Mouse (Mus musculus) embryonic facial prominence, embryonic 12.5 days (tissue): ENCODE data around the gene Pim3. TPM values are rescaled to one million over a fixed set of nuclear protein-coding genes. Genes with fewer than 3 reads are reported as not detected.

ENCODE experiments used
- ATAC-seq: fragments of 200-750 bp; cut with Nextera tagmentation; 2 replicates; pipeline ENCODE4 v1.8.0; 2017; ENCODE audit not compliant: insufficient number of reproducible peaks, insufficient read depth, low FRiP score, low TSS enrichment
- H3K27ac ChIP-seq: fragments of 300-500 bp; sonication (generic); 2 replicates; pipeline ENCODE4 v1.5.1; 2016; ENCODE audit warnings: mild to moderate bottlenecking
- H3K27me3 ChIP-seq: fragments of 300-500 bp; sonication (generic); 2 replicates; pipeline ENCODE4 v1.6.1; 2016; ENCODE audit warnings: mild to moderate bottlenecking, moderate library complexity
- H3K36me3 ChIP-seq: fragments of 300-500 bp; sonication (generic); 2 replicates; pipeline ENCODE4 v1.6.1; 2016; ENCODE audit warnings: mild to moderate bottlenecking
- H3K4me1 ChIP-seq: fragments of 300-500 bp; sonication (generic); 2 replicates; pipeline ENCODE4 v1.6.1; 2016
- H3K4me2 ChIP-seq: fragments of 300-500 bp; sonication (generic); replicated peaks from 2 replicates; pipeline ENCODE4 v1.6.1; 2016; ENCODE audit warnings: mild to moderate bottlenecking, moderate library complexity
- H3K4me3 ChIP-seq: fragments of 300-500 bp; sonication (generic); 2 replicates; pipeline ENCODE4 v1.5.1; 2016; ENCODE audit warnings: mild to moderate bottlenecking
- H3K9ac ChIP-seq: fragments of 300-500 bp; sonication (generic); 2 replicates; pipeline ENCODE4 v1.6.1; 2016; ENCODE audit warnings: mild to moderate bottlenecking, moderate library complexity
- H3K9me3 ChIP-seq: fragments of 300-500 bp; sonication (generic); 2 replicates; pipeline ENCODE4 v1.6.1; 2016; ENCODE audit warnings: mild to moderate bottlenecking, moderate library complexity
- WGBS: fragments of 180-500 bp; shearing (Covaris S2); methylation state at CpG from one replicate; pipeline ENCODE4 v1.1.7; 2016; 5-methylcytosine and 5-hydroxymethylcytosine counted together
- polyA plus RNA-seq: library from polyadenylated mRNA; unstranded; fragments of >200 nt; fragmentation: Nextera tagmentation; extraction: Ambion mirVana; gene quantifications from 2 replicates; pipeline ENCODE4 v1.2.1, GENCODE M21; 2016

Pim3 gene
- polyA plus RNA-seq, 1 experiment from 2014 or later = 56.9 TPM

DNA sequence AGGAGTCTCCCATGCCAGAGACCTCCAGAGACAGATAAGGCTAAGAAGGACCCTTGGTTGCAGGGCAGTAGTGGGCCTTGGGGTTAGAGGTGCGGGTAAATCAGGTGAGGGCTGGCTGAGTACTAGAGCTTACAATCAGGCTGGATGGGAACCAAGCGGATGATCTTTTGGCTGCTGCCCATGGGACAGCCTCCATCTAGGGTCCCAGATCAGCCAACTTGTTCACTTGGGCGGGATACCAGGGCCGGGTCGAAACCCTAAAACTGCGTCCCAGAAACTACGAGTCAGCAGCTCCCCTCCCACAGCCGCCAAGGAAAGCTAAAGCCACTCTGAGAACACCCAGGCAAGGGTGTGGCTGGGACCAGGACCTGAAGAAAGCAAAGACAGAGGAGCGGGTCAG is 8.9 kb upstream of the Pim3 start:
- ATAC-seq = no peak
- no peak overlapping the region for H3K27ac ChIP-seq
- no peak overlapping the region for H3K4me3 ChIP-seq
- H3K9ac ChIP-seq = no peak overlapping the region
- no peaks in the 10 kb centered on the region for H3K9me3 ChIP-seq
- H3K4me1 ChIP-seq = peaks cover 31% of the 10 kb centered on the region
- H3K36me3 ChIP-seq = no peaks in the 10 kb centered on the region
- 85% methylated on average over 9 of the region's 9 CpGs for WGBS
- H3K27me3 ChIP-seq = no peaks in the 10 kb centered on the region
- H3K4me2 ChIP-seq = no peak overlapping the region

DNA sequence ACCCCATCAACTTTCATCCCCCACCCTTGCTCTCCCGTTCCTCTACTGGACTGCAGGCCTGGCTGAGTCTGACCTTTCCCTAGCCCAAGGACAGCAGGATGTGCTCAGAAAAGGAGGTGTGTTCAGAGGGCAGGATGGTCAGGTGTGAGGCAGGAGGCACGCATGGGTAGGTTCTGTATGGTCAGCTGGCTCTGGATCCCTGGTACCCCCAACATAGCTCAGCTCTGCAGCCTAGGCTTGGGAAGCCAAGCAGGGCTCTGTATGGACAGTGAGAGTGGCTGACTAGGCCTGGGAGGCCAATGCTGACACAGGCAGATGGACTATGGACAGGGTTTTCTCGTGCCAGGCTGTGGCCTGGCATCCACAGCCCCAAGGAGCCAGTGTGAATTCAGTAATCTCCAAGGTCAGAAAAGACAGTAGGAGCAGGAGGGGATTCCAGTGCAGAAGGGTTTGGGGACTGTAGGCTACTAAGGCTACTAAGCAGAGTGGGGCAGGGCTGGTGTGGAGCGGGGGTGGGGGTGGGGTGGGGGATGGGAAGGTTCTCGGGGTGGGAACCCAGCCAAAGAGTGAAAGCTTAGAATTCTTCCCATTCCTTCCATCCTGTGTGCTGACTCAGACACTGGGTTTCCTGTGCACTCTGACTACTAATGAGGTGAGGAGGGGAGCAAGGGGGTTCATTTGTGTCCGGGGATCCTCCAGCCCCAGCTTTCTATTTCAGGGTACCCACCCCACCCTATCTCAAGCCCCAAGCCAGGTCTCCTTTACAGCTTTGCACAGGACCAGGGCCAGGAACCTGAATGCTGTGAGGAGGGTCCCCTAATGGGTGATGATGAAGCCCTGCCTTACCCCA is 7.6 kb upstream of the Pim3 start:
- no peak for ATAC-seq
- Histone ChIP-seq H3K9ac (no peak overlapping the region; the same call in 1 of the 2 replicates), H3K4me2 (no peak overlapping the region), H3K36me3 (no peaks in the 10 kb centered on the region), H3K4me1 (peaks cover 31% of the 10 kb centered on the region), H3K27ac (0 out of 2 replicates have a peak overlapping the region, but pooled peaks have one; percentile 50), H3K4me3 (no peak overlapping the region), H3K9me3 (no peaks in the 10 kb centered on the region), H3K27me3 (no peaks in the 10 kb centered on the region)
- WGBS = 54% methylated on average over 6 of the region's 6 CpGs

- Histone ChIP-seq H3K27me3 (no peaks in the 10 kb centered on the region), H3K27ac (no peak overlapping the region)
- ATAC-seq = no peak
Observed at GRCm38 (mm10) chr15:88854969-88855830, 6.8 kb upstream of the Pim3 start.

GRCm38 (mm10) chr15:88855896-88856417 is 6.0 kb upstream of the Pim3 start:
- 70% methylated on average over 6 of the region's 6 CpGs for WGBS
- no peaks in the 10 kb centered on the region for H3K27me3 ChIP-seq
- peaks cover 26% of the 10 kb centered on the region for H3K4me1 ChIP-seq
- H3K9me3 ChIP-seq = no peaks in the 10 kb centered on the region
- H3K9ac ChIP-seq = no peak overlapping the region
- no peak for ATAC-seq
- no peak overlapping the region for H3K4me3 ChIP-seq
- H3K27ac ChIP-seq = no peak overlapping the region
- no peaks in the 10 kb centered on the region for H3K36me3 ChIP-seq
- H3K4me2 ChIP-seq = no peak overlapping the region

More at GRCm38 (mm10) chr15:88854969-88855830, 6.8 kb upstream of the Pim3 start:
- 63% methylated on average over 15 of the region's 15 CpGs for WGBS
- Histone ChIP-seq H3K36me3 (no peaks in the 10 kb centered on the region), H3K4me2 (no peak overlapping the region), H3K9me3 (no peaks in the 10 kb centered on the region), H3K4me1 (peaks cover 31% of the 10 kb centered on the region), H3K4me3 (no peak overlapping the region), H3K9ac (no peak overlapping the region)

- Histone ChIP-seq H3K36me3 (no peaks in the 10 kb centered on the region), H3K9ac (no peak overlapping the region), H3K4me1 (peaks cover 24% of the 10 kb centered on the region), H3K9me3 (no peaks in the 10 kb centered on the region), H3K27ac (no peak overlapping the region), H3K27me3 (no peaks in the 10 kb centered on the region), H3K4me2 (no peak overlapping the region), H3K4me3 (no peak overlapping the region)
- 83% methylated on average over 5 of the region's 5 CpGs for WGBS
- no peak for ATAC-seq
Observed at GRCm38 (mm10) chr15:88856613-88857012, 5.4 kb upstream of the Pim3 start.

GRCm38 (mm10) chr15:88857361-88857760 is 4.6 kb upstream of the Pim3 start:
- H3K27ac ChIP-seq = no peak overlapping the region
- 90% methylated on average over 7 of the region's 7 CpGs for WGBS
- H3K36me3 ChIP-seq = no peaks in the 10 kb centered on the region
- H3K9me3 ChIP-seq = no peaks in the 10 kb centered on the region
- peaks cover 25% of the 10 kb centered on the region for H3K4me1 ChIP-seq
- H3K27me3 ChIP-seq = no peaks in the 10 kb centered on the region
- no peak overlapping the region for H3K9ac ChIP-seq
- H3K4me3 ChIP-seq = no peak overlapping the region
- H3K4me2 ChIP-seq = no peak overlapping the region
- no peak for ATAC-seq

GRCm38 (mm10) chr15:88858141-88858541 is 3.8 kb upstream of the Pim3 start:
- 92% methylated on average over 3 of the region's 3 CpGs for WGBS
- no peak for ATAC-seq
- Histone ChIP-seq H3K36me3 (no peaks in the 10 kb centered on the region), H3K4me2 (no peak overlapping the region), H3K9ac (no peak overlapping the region), H3K27ac (no peak overlapping the region), H3K4me3 (no peak overlapping the region), H3K9me3 (no peaks in the 10 kb centered on the region), H3K27me3 (no peaks in the 10 kb centered on the region), H3K4me1 (peaks cover 25% of the 10 kb centered on the region)

DNA sequence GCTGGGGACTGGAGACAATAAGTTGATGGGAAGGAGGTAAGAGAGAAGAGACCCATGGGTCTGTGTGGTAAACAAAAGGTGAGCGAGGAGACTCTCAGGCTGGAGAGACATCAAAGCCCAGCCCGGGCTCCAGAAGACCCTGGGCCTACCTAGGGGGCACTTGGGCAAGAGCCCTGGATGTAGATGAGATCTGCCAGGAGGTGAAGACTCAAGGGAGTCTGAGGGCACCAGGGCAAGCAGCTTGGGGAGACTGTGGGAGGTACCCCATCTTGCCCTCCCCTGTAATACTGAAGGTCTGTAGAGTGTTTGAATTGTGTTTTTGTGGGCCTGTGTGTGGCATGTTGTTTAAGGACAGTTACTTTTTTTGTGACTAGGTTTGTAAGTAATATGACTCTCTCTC is 3.3 kb upstream of the Pim3 start:
- no peak overlapping the region for H3K4me2 ChIP-seq
- peaks cover 25% of the 10 kb centered on the region for H3K4me1 ChIP-seq
- H3K4me3 ChIP-seq = no peak overlapping the region
- no peak overlapping the region for H3K9ac ChIP-seq
- no peak for ATAC-seq
- H3K36me3 ChIP-seq = no peaks in the 10 kb centered on the region
- no peaks in the 10 kb centered on the region for H3K9me3 ChIP-seq
- H3K27me3 ChIP-seq = no peaks in the 10 kb centered on the region
- no peak overlapping the region for H3K27ac ChIP-seq
- WGBS = 68% methylated on average over 2 of the region's 2 CpGs

GRCm38 (mm10) chr15:88859206-88859970 is 2.6 kb upstream of the Pim3 start:
- H3K27me3 ChIP-seq = no peaks in the 10 kb centered on the region
- H3K4me1 ChIP-seq = peaks cover 24% of the 10 kb centered on the region
- H3K9ac ChIP-seq = no peak overlapping the region; the same call in 1 of the 2 replicates
- H3K27ac ChIP-seq = no peak overlapping the region
- H3K4me2 ChIP-seq = no peak overlapping the region
- WGBS = 61% methylated on average over 8 of the region's 8 CpGs
- no peaks in the 10 kb centered on the region for H3K9me3 ChIP-seq
- H3K4me3 ChIP-seq = no peak overlapping the region
- ATAC-seq = no peak
- H3K36me3 ChIP-seq = peaks cover 2% of the 10 kb centered on the region

DNA sequence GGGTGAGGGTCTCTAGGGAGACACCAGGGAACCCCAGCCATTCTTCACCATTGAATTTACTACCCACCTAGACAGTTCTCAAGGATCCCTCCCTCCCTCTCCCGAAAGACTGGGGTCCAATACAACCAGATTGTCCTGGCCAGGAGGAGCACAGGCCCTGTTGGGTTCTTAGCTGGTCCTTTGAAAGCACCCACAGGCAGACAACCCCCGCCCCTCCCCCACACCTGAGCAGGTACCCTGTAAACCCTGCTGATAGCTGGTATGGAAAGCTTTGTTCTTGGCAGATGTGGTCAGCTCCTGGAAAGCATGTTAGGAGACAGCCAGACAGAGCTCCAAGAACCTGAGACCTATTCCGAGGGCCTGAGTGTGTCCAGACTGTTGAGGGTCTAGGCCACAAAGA is 1.2 kb upstream of the Pim3 start:
- ATAC-seq = no peak
- Histone ChIP-seq H3K36me3 (peaks cover 15% of the 10 kb centered on the region), H3K4me2 (no peak overlapping the region), H3K4me3 (no peak overlapping the region), H3K9me3 (no peaks in the 10 kb centered on the region), H3K27ac (no peak overlapping the region), H3K9ac (no peak overlapping the region), H3K27me3 (no peaks in the 10 kb centered on the region), H3K4me1 (peaks cover 21% of the 10 kb centered on the region)
- 91% methylated on average over 3 of the region's 3 CpGs for WGBS
